Mouse (Mus musculus) midbrain, embryonic 16.5 days (tissue): ENCODE data around the gene Dennd5a. TPM values are rescaled to one million over a fixed set of nuclear protein-coding genes. Genes with fewer than 3 reads are reported as not detected.

ENCODE experiments used
- ATAC-seq: fragments of 200-750 bp; cut with Nextera tagmentation; 2 replicates; pipeline ENCODE4 v1.8.0; 2017; ENCODE audit warnings: moderate TSS enrichment
- H3K27ac ChIP-seq: fragments of 300-500 bp; sonication (generic); 2 replicates; pipeline ENCODE4 v1.5.1; 2014; ENCODE audit warnings: mild to moderate bottlenecking, low read length, mixed read lengths
- H3K27me3 ChIP-seq: fragments of 300-500 bp; sonication (generic); 2 replicates; pipeline ENCODE4 v1.6.1; 2014; ENCODE audit warnings: low read depth, low read length, mixed read lengths; ENCODE audit not compliant: control insufficient read depth, insufficient read depth
- H3K36me3 ChIP-seq: fragments of 300-500 bp; sonication (generic); 2 replicates; pipeline ENCODE4 v1.6.1; 2014; ENCODE audit warnings: mild to moderate bottlenecking, low read length, moderate library complexity, mixed read lengths; ENCODE audit not compliant: control insufficient read depth, insufficient read depth
- H3K4me1 ChIP-seq: fragments of 300-500 bp; sonication (generic); 2 replicates; pipeline ENCODE4 v1.6.1; 2014; ENCODE audit warnings: mild to moderate bottlenecking, low read length, mixed read lengths; ENCODE audit not compliant: control insufficient read depth, insufficient read depth
- H3K4me2 ChIP-seq: fragments of 300-500 bp; sonication (generic); 2 replicates; pipeline ENCODE4 v1.6.1; 2014; ENCODE audit warnings: mild to moderate bottlenecking, low read length, mixed read lengths
- H3K4me3 ChIP-seq: fragments of 300-500 bp; sonication (generic); 2 replicates; pipeline ENCODE4 v1.5.1; 2014; ENCODE audit warnings: low read depth, mild to moderate bottlenecking, low read length, moderate library complexity, mixed read lengths
- H3K9ac ChIP-seq: fragments of 300-500 bp; sonication (generic); 2 replicates; pipeline ENCODE4 v1.6.1; 2014; ENCODE audit warnings: low read depth, low read length, mixed read lengths
- H3K9me3 ChIP-seq: fragments of 300-500 bp; sonication (generic); replicated peaks from 2 replicates; pipeline ENCODE4 v1.6.1; 2014; ENCODE audit warnings: mild to moderate bottlenecking, low read length, mixed read lengths; ENCODE audit not compliant: control insufficient read depth, poor library complexity, severe bottlenecking
- WGBS: fragments of 180-500 bp; shearing (Covaris S2); extraction: QIAGEN DNeasy Blood & Tissue Kit; methylation state at CpG from one replicate; pipeline ENCODE4 v1.1.7; 2014; 5-methylcytosine and 5-hydroxymethylcytosine counted together
- polyA plus RNA-seq: library from polyadenylated mRNA; unstranded; fragments of >200 nt; fragmentation: Nextera tagmentation; extraction: Ambion mirVana; gene quantifications from 2 replicates; pipeline ENCODE4 v1.2.1, GENCODE M21; 2015

Dennd5a gene
- polyA plus RNA-seq, 1 experiment from 2014 or later, result 38.5 TPM

- no peaks in the 10 kb centered on the region for H3K9me3 ChIP-seq
- H3K4me3 ChIP-seq, result no peak overlapping the region
- WGBS, result 19% methylated on average over 8 of the region's 8 CpGs
- H3K4me2 ChIP-seq, result no peak overlapping the region
- no peak overlapping the region for H3K9ac ChIP-seq
- H3K4me1 ChIP-seq, result peaks cover 9% of the 10 kb centered on the region; the same call in 1 of the 2 replicates
- ATAC-seq, result no peak
- H3K27me3 ChIP-seq, result no peaks in the 10 kb centered on the region
- no peak overlapping the region for H3K27ac ChIP-seq
- H3K36me3 ChIP-seq, result no peaks in the 10 kb centered on the region
Observed at GRCm38 (mm10) chr7:109849750-109850434, 110.4 kb downstream of the Dennd5a start.

- WGBS, result 24% methylated on average over 11 of the region's 11 CpGs
- Histone ChIP-seq H3K4me3 (no peak overlapping the region), H3K36me3 (no peaks in the 10 kb centered on the region), H3K9me3 (no peaks in the 10 kb centered on the region), H3K4me1 (peaks cover 9% of the 10 kb centered on the region; the same call in 1 of the 2 replicates), H3K4me2 (no peak overlapping the region), H3K27ac (no peak overlapping the region), H3K9ac (no peak overlapping the region), H3K27me3 (no peaks in the 10 kb centered on the region)
- ATAC-seq, result peak; percentile 76
Observed at GRCm38 (mm10) chr7:109848867-109849733, 111.2 kb downstream of the Dennd5a start.

GRCm38 (mm10) chr7:109844100-109844499, 116.2 kb downstream of the Dennd5a start:
- no peak for ATAC-seq
- Histone ChIP-seq H3K4me2 (no peak overlapping the region), H3K9me3 (no peaks in the 10 kb centered on the region), H3K9ac (no peak overlapping the region), H3K4me1 (peaks cover under 1% of the 10 kb centered on the region; the same call in 1 of the 2 replicates), H3K27ac (no peak overlapping the region), H3K36me3 (no peaks in the 10 kb centered on the region), H3K4me3 (no peak overlapping the region), H3K27me3 (no peaks in the 10 kb centered on the region)
- 91% methylated on average over 6 of the region's 6 CpGs for WGBS

Other genes starting within 250 kb of the Dennd5a start
- 0.25 and 0.44 TPM in 2 replicates for gene BC051019, start 236.6 kb downstream of the Dennd5a start, polyA plus RNA-seq
- gene Ascl3, start 228.7 kb downstream of the Dennd5a start, polyA plus RNA-seq, result 0.28 and 0.63 TPM in 2 replicates
- gene Tmem9b, start 207.6 kb downstream of the Dennd5a start, polyA plus RNA-seq, result 125 and 136 TPM in 2 replicates
- 10.9 and 12.8 TPM in 2 replicates for gene Nrip3, start 178.4 kb downstream of the Dennd5a start, polyA plus RNA-seq
- gene Scube2, start 94.8 kb downstream of the Dennd5a start, polyA plus RNA-seq, result 1.2 and 2.9 TPM in 2 replicates
- 63.7 and 67.2 TPM in 2 replicates for gene Tmem41b, start 26.5 kb upstream of the Dennd5a start, polyA plus RNA-seq
- gene Ipo7, start 57.8 kb upstream of the Dennd5a start, polyA plus RNA-seq, result 48.6 and 50.6 TPM in 2 replicates
- gene Zfp143, start 100.7 kb upstream of the Dennd5a start, polyA plus RNA-seq, result 13.8 and 14.1 TPM in 2 replicates
- 3.7 TPM in 2 replicates for gene Wee1, start 161.6 kb upstream of the Dennd5a start, polyA plus RNA-seq